Mouse (Mus musculus) hindbrain, embryonic 10.5 days (tissue): Measurements from ENCODE around the gene Rhox7b. TPM values are rescaled to one million over a fixed set of nuclear protein-coding genes. Genes with fewer than 3 reads are reported as not detected.
"Not testable (repeated sequence)": the region's sequence is repeated elsewhere in the genome, so short reads cannot be mapped to it uniquely, and the experiment has no call there.

Experiments used
- DNase-seq: peaks from one replicate; pipeline ENCODE4 v3.0.0-alpha.2; 2017; ENCODE audit warnings: low spot score
- H3K27ac ChIP-seq: fragments of 300-500 bp; sonication (generic); 2 replicates; pipeline ENCODE4 v1.5.1; 2016; ENCODE audit warnings: mild to moderate bottlenecking, moderate library complexity
- H3K27me3 ChIP-seq: fragments of 300-500 bp; sonication (generic); 2 replicates; pipeline ENCODE4 v1.6.1; 2016; ENCODE audit warnings: mild to moderate bottlenecking; ENCODE audit not compliant: poor library complexity, insufficient read depth, severe bottlenecking
- H3K36me3 ChIP-seq: fragments of 300-500 bp; sonication (generic); 2 replicates; pipeline ENCODE4 v1.6.1; 2016; ENCODE audit warnings: mild to moderate bottlenecking, moderate library complexity
- H3K4me1 ChIP-seq: fragments of 300-500 bp; sonication (generic); replicated peaks from 2 replicates; pipeline ENCODE4 v1.6.1; 2016; ENCODE audit warnings: mild to moderate bottlenecking
- H3K4me3 ChIP-seq: fragments of 300-500 bp; sonication (generic); 2 replicates; pipeline ENCODE4 v1.5.1; 2016; ENCODE audit warnings: mild to moderate bottlenecking, moderate library complexity
- H3K9me3 ChIP-seq: fragments of 300-500 bp; sonication (generic); 2 replicates; pipeline ENCODE4 v1.6.1; 2016; ENCODE audit warnings: mild to moderate bottlenecking, moderate library complexity
- WGBS: fragments of 180-500 bp; shearing (Covaris S2); methylation state at CpG from one replicate; pipeline ENCODE4 v1.1.7; 2016; 5-methylcytosine and 5-hydroxymethylcytosine counted together
- polyA plus RNA-seq: library from polyadenylated mRNA; unstranded; fragments of >200 nt; fragmentation: Nextera tagmentation; extraction: Ambion mirVana; gene quantifications from 2 replicates; pipeline ENCODE4 v1.2.1, GENCODE M21; 2016

Gene Rhox7b
- polyA plus RNA-seq, result not detected in 2 replicates

- not testable (repeated sequence) for H3K27ac ChIP-seq
These were observed at the start of gene Rhox7b for GRCm38 (mm10) chrX:37897132-37897531. TSS of gene Rhox7b (minus strand) at chrX:37897232.

GRCm38 (mm10) chrX:37916311-37916710 lies 19.3 kb upstream of the Rhox7b start:
- WGBS, result 67% methylated on average over 4 of the region's 4 CpGs
- DNase-seq, result no peak
- Histone ChIP-seq H3K9me3 (no peaks in the 10 kb centered on the region), H3K36me3 (no peaks in the 10 kb centered on the region), H3K4me3 (no peak overlapping the region), H3K27me3 (no peaks in the 10 kb centered on the region), H3K27ac (no peak overlapping the region), H3K4me1 (no peaks in the 10 kb centered on the region)

More at GRCm38 (mm10) chrX:37897132-37897531, at the start of gene Rhox7b:
- H3K4me3 ChIP-seq, H3K9me3 ChIP-seq, DNase-seq, H3K36me3 ChIP-seq, H3K27me3 ChIP-seq, H3K4me1 ChIP-seq: not testable (repeated sequence)
- 85% methylated on average over 9 of the region's 9 CpGs for WGBS

GRCm38 (mm10) chrX:37908581-37908980 lies 11.5 kb upstream of the Rhox7b start:
- DNase-seq, result peak; percentile 3

GRCm38 (mm10) chrX:37903727-37904126 lies 6.7 kb upstream of the Rhox7b start:
- no peaks in the 10 kb centered on the region for H3K27me3 ChIP-seq
- DNase-seq, result peak; percentile 2
- WGBS, result 76% methylated on average over 5 of the region's 5 CpGs
- H3K9me3 ChIP-seq, result no peaks in the 10 kb centered on the region
- no peaks in the 10 kb centered on the region for H3K36me3 ChIP-seq
- no peaks in the 10 kb centered on the region for H3K4me1 ChIP-seq
- H3K27ac ChIP-seq, result no peak overlapping the region
- H3K4me3 ChIP-seq, result no peak overlapping the region

More at GRCm38 (mm10) chrX:37908581-37908980, 11.5 kb upstream of the Rhox7b start:
- H3K4me3 ChIP-seq, result no peak overlapping the region
- WGBS, result 51% methylated on average over 7 of the region's 7 CpGs
- H3K27me3 ChIP-seq, result no peaks in the 10 kb centered on the region
- no peaks in the 10 kb centered on the region for H3K9me3 ChIP-seq
- H3K4me1 ChIP-seq, result no peaks in the 10 kb centered on the region
- no peak overlapping the region for H3K27ac ChIP-seq
- H3K36me3 ChIP-seq, result no peaks in the 10 kb centered on the region

GRCm38 (mm10) chrX:37901670-37902069 lies 4.6 kb upstream of the Rhox7b start, which contains the start of gene Rhox9:
TSS of gene Rhox9 (minus strand) at chrX:37901770.
- H3K4me3 ChIP-seq, H3K4me1 ChIP-seq, DNase-seq, H3K36me3 ChIP-seq, H3K9me3 ChIP-seq, H3K27ac ChIP-seq, H3K27me3 ChIP-seq: not testable (repeated sequence)
- WGBS, result 93% methylated on average over 10 of the region's 18 CpGs

- Histone ChIP-seq H3K27ac (no peak within 1 kb of the TSS), H3K9me3 (no peaks in the 10 kb centered on the region), H3K4me1 (no peaks in the 10 kb centered on the region), H3K27me3 (no peaks in the 10 kb centered on the region), H3K36me3 (no peaks in the 10 kb centered on the region), H3K4me3 (no peak within 1 kb of the TSS)
- 74% methylated on average over 4 of the region's 4 CpGs for WGBS
- no peak for DNase-seq
These were observed 18.2 kb downstream of the Rhox7b start, which contains the start of gene Rhox8 for GRCm38 (mm10) chrX:37878844-37879243. TSS of gene Rhox8 (minus strand) at chrX:37878944.

- DNase-seq, result no peak
- WGBS, result 94% methylated on average over 2 of the region's 2 CpGs
- Histone ChIP-seq H3K9me3 (no peaks in the 10 kb centered on the region), H3K36me3 (no peaks in the 10 kb centered on the region), H3K27me3 (no peaks in the 10 kb centered on the region), H3K4me3 (no peak overlapping the region), H3K27ac (no peak overlapping the region), H3K4me1 (no peaks in the 10 kb centered on the region)
These were observed 25.4 kb downstream of the Rhox7b start for GRCm38 (mm10) chrX:37871641-37872040.

Other genes starting within 250 kb of the Rhox7b start
- not detected in 2 replicates for gene Rhox4g, start 245.9 kb downstream of the Rhox7b start, polyA plus RNA-seq
- gene Rhox3h, start 228.5 kb downstream of the Rhox7b start, polyA plus RNA-seq, result not detected in 2 replicates
- gene Rhox2h, start 224.0 kb downstream of the Rhox7b start, polyA plus RNA-seq, result not detected in 2 replicates
- gene Rhox5, start 92.4 kb downstream of the Rhox7b start, polyA plus RNA-seq, result 1.5 TPM in 2 replicates
- gene Rhox6, start 70.3 kb downstream of the Rhox7b start, polyA plus RNA-seq, result not detected in 2 replicates
- gene Rhox7a, start 65.5 kb downstream of the Rhox7b start, polyA plus RNA-seq, result not detected in 2 replicates
- not detected in 2 replicates for gene Rhox8, start 18.3 kb downstream of the Rhox7b start, polyA plus RNA-seq
- not detected in 2 replicates for gene Rhox9, start 4.5 kb upstream of the Rhox7b start, polyA plus RNA-seq
- not detected in 2 replicates for gene Btg1-ps1, start 121.6 kb upstream of the Rhox7b start, polyA plus RNA-seq
- not detected in 2 replicates for gene Btg1-ps2, start 145.9 kb upstream of the Rhox7b start, polyA plus RNA-seq
- not detected in 2 replicates for gene Rhox10, start 169.2 kb upstream of the Rhox7b start, polyA plus RNA-seq
- not detected in 2 replicates for gene Rhox11, start 187.9 kb upstream of the Rhox7b start, polyA plus RNA-seq
- gene Rhox12, start 213.7 kb upstream of the Rhox7b start, polyA plus RNA-seq, result not detected in 2 replicates
- not detected in 2 replicates for gene Rhox13, start 224.0 kb upstream of the Rhox7b start, polyA plus RNA-seq